Mouse (Mus musculus) hindbrain, embryonic 11.5 days (tissue): Measurements from ENCODE around the gene Syne1. TPM values are rescaled to one million over a fixed set of nuclear protein-coding genes. Genes with fewer than 3 reads are reported as not detected.

ENCODE experiments used
- ATAC-seq: fragments of 200-750 bp; cut with Nextera tagmentation; 2 replicates; pipeline ENCODE4 v1.8.0; 2017; ENCODE audit warnings: mild to moderate bottlenecking, moderate TSS enrichment, moderate library complexity; ENCODE audit not compliant: low FRiP score
- DNase-seq: peaks from one replicate; pipeline ENCODE4 v3.0.0-alpha.2; 2015; ENCODE audit warnings: low spot score
- H3K27ac ChIP-seq: fragments of 300-500 bp; sonication (generic); 2 replicates; pipeline ENCODE4 v1.5.1; 2014; ENCODE audit warnings: mild to moderate bottlenecking, low read depth, low read length
- H3K27me3 ChIP-seq: fragments of 300-500 bp; sonication (generic); 2 replicates; pipeline ENCODE4 v1.6.1; 2014; ENCODE audit warnings: mild to moderate bottlenecking, low read length, moderate library complexity, mixed read lengths; ENCODE audit not compliant: control insufficient read depth, insufficient read depth
- H3K36me3 ChIP-seq: fragments of 300-500 bp; sonication (generic); 2 replicates; pipeline ENCODE4 v1.6.1; 2014; ENCODE audit warnings: mild to moderate bottlenecking, low read length, moderate library complexity, mixed read lengths; ENCODE audit not compliant: control insufficient read depth, insufficient read depth
- H3K4me1 ChIP-seq: fragments of 300-500 bp; sonication (generic); replicated peaks from 2 replicates; pipeline ENCODE4 v1.6.1; 2014; ENCODE audit warnings: low read length, mixed read lengths; ENCODE audit not compliant: control insufficient read depth, insufficient read depth
- H3K4me2 ChIP-seq: fragments of 300-500 bp; sonication (generic); replicated peaks from 2 replicates; pipeline ENCODE4 v1.6.1; 2014; ENCODE audit warnings: mild to moderate bottlenecking, low read depth, low read length
- H3K4me3 ChIP-seq: fragments of 300-500 bp; sonication (generic); 2 replicates; pipeline ENCODE4 v1.5.1; 2014; ENCODE audit warnings: low read depth, low read length
- H3K9ac ChIP-seq: fragments of 300-500 bp; sonication (generic); 2 replicates; pipeline ENCODE4 v1.6.1; 2014; ENCODE audit warnings: low read depth, low read length
- H3K9me3 ChIP-seq: fragments of 300-500 bp; sonication (generic); 2 replicates; pipeline ENCODE4 v1.6.1; 2016; ENCODE audit warnings: low read length; ENCODE audit not compliant: control insufficient read depth
- WGBS: fragments of 180-500 bp; shearing (Covaris S2); extraction: QIAGEN DNeasy Blood & Tissue Kit; methylation state at CpG from one replicate; pipeline ENCODE4 v1.1.7; 2014; 5-methylcytosine and 5-hydroxymethylcytosine counted together
- polyA plus RNA-seq: library from polyadenylated mRNA; unstranded; fragments of >200 nt; fragmentation: Nextera tagmentation; extraction: Ambion mirVana; gene quantifications from 2 replicates; pipeline ENCODE4 v1.2.1, GENCODE M21; 2014

Gene Syne1
- polyA plus RNA-seq, 1 experiment from 2014 or later: 6.3 TPM

- Histone ChIP-seq H3K9ac (no peak overlapping the region), H3K4me1 (no peaks in the 10 kb centered on the region), H3K4me2 (no peak overlapping the region), H3K27me3 (no peaks in the 10 kb centered on the region), H3K27ac (no peak overlapping the region), H3K9me3 (no peaks in the 10 kb centered on the region), H3K36me3 (no peaks in the 10 kb centered on the region), H3K4me3 (no peak overlapping the region)
- WGBS: 54% methylated on average over 7 of the region's 7 CpGs
- no peak for DNase-seq
- ATAC-seq: no peak
Measured at GRCm38 (mm10) chr10:5207905-5208641, 343.2 kb downstream of the Syne1 start.

GRCm38 (mm10) chr10:5205977-5206376, 345.3 kb downstream of the Syne1 start:
- ATAC-seq: no peak

GRCm38 (mm10) chr10:5205570-5205969, 345.7 kb downstream of the Syne1 start:
- Histone ChIP-seq H3K4me1 (no peaks in the 10 kb centered on the region), H3K27ac (no peak overlapping the region), H3K27me3 (no peaks in the 10 kb centered on the region), H3K36me3 (no peaks in the 10 kb centered on the region), H3K9ac (no peak overlapping the region), H3K4me3 (no peak overlapping the region), H3K4me2 (no peak overlapping the region), H3K9me3 (no peaks in the 10 kb centered on the region)
- 87% methylated on average over 5 of the region's 5 CpGs for WGBS
- ATAC-seq: no peak
- no peak for DNase-seq

More at GRCm38 (mm10) chr10:5205977-5206376, 345.3 kb downstream of the Syne1 start:
- DNase-seq: no peak
- Histone ChIP-seq H3K36me3 (no peaks in the 10 kb centered on the region), H3K9me3 (no peaks in the 10 kb centered on the region), H3K4me1 (no peaks in the 10 kb centered on the region), H3K9ac (no peak overlapping the region), H3K27ac (no peak overlapping the region), H3K4me3 (no peak overlapping the region), H3K4me2 (no peak overlapping the region), H3K27me3 (no peaks in the 10 kb centered on the region)
- 92% methylated on average over 3 of the region's 3 CpGs for WGBS

- Histone ChIP-seq H3K4me3 (no peak overlapping the region), H3K9ac (no peak overlapping the region), H3K9me3 (no peaks in the 10 kb centered on the region), H3K36me3 (no peaks in the 10 kb centered on the region), H3K4me2 (no peak overlapping the region), H3K4me1 (no peaks in the 10 kb centered on the region), H3K27me3 (no peaks in the 10 kb centered on the region), H3K27ac (no peak overlapping the region)
- 81% methylated on average over 10 of the region's 10 CpGs for WGBS
- DNase-seq (no peak), ATAC-seq (peak; percentile 57)
Measured at GRCm38 (mm10) chr10:5203837-5204236, 347.4 kb downstream of the Syne1 start.

GRCm38 (mm10) chr10:5197356-5197755, 353.9 kb downstream of the Syne1 start:
- no peak overlapping the region for H3K4me3 ChIP-seq
- no peak for ATAC-seq
- WGBS: 80% methylated on average over 2 of the region's 2 CpGs

GRCm38 (mm10) chr10:5196267-5196666, 355.0 kb downstream of the Syne1 start:
- no peak for DNase-seq
- no peaks in the 10 kb centered on the region for H3K27me3 ChIP-seq
- H3K27ac ChIP-seq: no peak overlapping the region
- H3K36me3 ChIP-seq: no peaks in the 10 kb centered on the region
- no peak overlapping the region for H3K4me2 ChIP-seq
- no peak overlapping the region for H3K4me3 ChIP-seq
- H3K4me1 ChIP-seq: no peaks in the 10 kb centered on the region
- WGBS: 91% methylated on average over 5 of the region's 5 CpGs
- no peak overlapping the region for H3K9ac ChIP-seq
- no peaks in the 10 kb centered on the region for H3K9me3 ChIP-seq
- ATAC-seq: no peak

More at GRCm38 (mm10) chr10:5197356-5197755, 353.9 kb downstream of the Syne1 start:
- no peaks in the 10 kb centered on the region for H3K27me3 ChIP-seq
- no peaks in the 10 kb centered on the region for H3K36me3 ChIP-seq
- H3K4me1 ChIP-seq: no peaks in the 10 kb centered on the region
- H3K9ac ChIP-seq: no peak overlapping the region
- no peaks in the 10 kb centered on the region for H3K9me3 ChIP-seq
- no peak for DNase-seq
- H3K4me2 ChIP-seq: no peak overlapping the region
- H3K27ac ChIP-seq: no peak overlapping the region

GRCm38 (mm10) chr10:5195288-5195687, 356.0 kb downstream of the Syne1 start:
- no peak overlapping the region for H3K27ac ChIP-seq
- DNase-seq (no peak), ATAC-seq (peak; percentile 10; the same call in 1 of the 2 replicates)
- no peaks in the 10 kb centered on the region for H3K27me3 ChIP-seq
- no peaks in the 10 kb centered on the region for H3K9me3 ChIP-seq
- no peaks in the 10 kb centered on the region for H3K36me3 ChIP-seq
- H3K4me1 ChIP-seq: no peaks in the 10 kb centered on the region
- no peak overlapping the region for H3K4me3 ChIP-seq
- no peak overlapping the region for H3K9ac ChIP-seq
- no peak overlapping the region for H3K4me2 ChIP-seq
- WGBS: 71% methylated on average over 5 of the region's 5 CpGs

GRCm38 (mm10) chr10:5194671-5195234, 356.5 kb downstream of the Syne1 start:
- peak; percentile 99 for ATAC-seq
- no peaks in the 10 kb centered on the region for H3K9me3 ChIP-seq
- 0% methylated on average over 13 of the region's 13 CpGs for WGBS

More at GRCm38 (mm10) chr10:5194671-5195234, 356.5 kb downstream of the Syne1 start:
- Histone ChIP-seq H3K4me2 (peak overlapping the region; percentile 50), H3K9ac (peak overlapping the region; percentile 53), H3K27ac (peak overlapping the region; percentile 48), H3K4me3 (peak overlapping the region; percentile 45), H3K4me1 (no peaks in the 10 kb centered on the region), H3K27me3 (no peaks in the 10 kb centered on the region), H3K36me3 (no peaks in the 10 kb centered on the region)
- peak; percentile 78 for DNase-seq
